Mouse (Mus musculus) liver, embryonic 14.5 days (tissue): ENCODE measurements around the gene Tmem9.

Experiments
- CTCF ChIP-seq: IDR thresholded peaks from 2 replicates; pipeline ENCODE4 v1.5.1; 2016; ENCODE audit warnings: antibody characterized with exemption, low read depth, control low read depth
- EP300 ChIP-seq: IDR thresholded peaks from 2 replicates; pipeline ENCODE4 v1.6.1; 2016; ENCODE audit warnings: antibody characterized with exemption, low read depth

- peak; percentile 77 for TF ChIP-seq CTCF
- no peak for TF ChIP-seq EP300
Observed at GRCm38 (mm10) chr1:135958483-135958882, 49.5 kb upstream of the Tmem9 start.
